Mouse (Mus musculus) CD4-positive, CD25-positive, alpha-beta regulatory T cell, adult 2 months (primary cell): ENCODE results near the gene Zbed3.

Source experiments
- DNase-seq: peaks from one replicate; pipeline ENCODE4 v3.0.0-alpha.2; 2012; ENCODE audit warnings: low read depth, low spot score

The Zbed3 gene

DNA sequence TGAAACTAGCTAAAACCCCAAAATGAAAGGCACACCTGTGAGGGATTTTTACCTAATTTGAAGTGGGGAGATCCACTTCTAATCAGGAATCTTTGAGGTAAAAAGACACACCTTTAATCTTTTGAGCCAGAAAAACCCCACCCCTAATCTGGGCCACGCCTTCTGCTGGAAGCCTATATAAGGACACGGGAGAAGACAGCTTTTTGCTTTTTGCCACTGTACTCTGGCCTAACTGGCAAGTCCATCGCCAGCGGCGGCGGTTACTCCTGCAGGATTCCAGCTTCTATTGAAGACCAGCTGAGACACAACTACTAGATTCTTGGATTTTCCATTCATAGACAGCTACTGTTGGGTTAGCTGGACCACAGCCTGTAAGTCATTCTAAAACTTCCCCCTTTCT lies at the start of gene Zbed3:
Gene Zbed3, plus strand, starts transcription at position 213 of the 400 bp plus-strand sequence.
- DNase-seq: no peak

- DNase-seq: no peak
Measured at GRCm38 (mm10) chr13:95278426-95279025, 44.9 kb upstream of the Zbed3 start.

GRCm38 (mm10) chr13:95281740-95282673 lies 41.4 kb upstream of the Zbed3 start:
- DNase-seq: no peak

DNA sequence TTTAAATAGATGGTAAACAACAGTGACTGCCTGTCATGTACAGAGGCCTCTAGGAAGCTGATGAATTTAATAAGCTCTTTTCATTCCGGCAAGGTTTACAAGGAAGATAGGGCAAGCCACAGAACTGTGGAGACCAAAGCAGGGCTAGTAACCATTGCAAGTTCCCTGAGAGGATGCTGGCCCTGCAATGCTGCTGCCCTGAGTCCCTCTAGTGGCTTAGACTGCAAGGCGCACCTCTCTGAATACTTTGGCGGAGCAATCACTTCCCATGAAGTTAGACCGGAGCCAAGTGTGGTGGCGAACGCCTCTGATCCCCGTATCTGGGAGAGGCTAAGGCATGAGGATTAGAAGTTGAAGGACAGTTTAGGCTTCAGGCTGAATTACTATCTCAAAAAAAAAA lies 36.4 kb upstream of the Zbed3 start:
- DNase-seq: peak; percentile 56

GRCm38 (mm10) chr13:95288027-95288426 lies 35.4 kb upstream of the Zbed3 start:
- DNase-seq: no peak

GRCm38 (mm10) chr13:95291983-95292382 lies 31.4 kb upstream of the Zbed3 start:
- no peak for DNase-seq

- no peak for DNase-seq
Measured at GRCm38 (mm10) chr13:95299956-95300355, 23.5 kb upstream of the Zbed3 start.

DNA sequence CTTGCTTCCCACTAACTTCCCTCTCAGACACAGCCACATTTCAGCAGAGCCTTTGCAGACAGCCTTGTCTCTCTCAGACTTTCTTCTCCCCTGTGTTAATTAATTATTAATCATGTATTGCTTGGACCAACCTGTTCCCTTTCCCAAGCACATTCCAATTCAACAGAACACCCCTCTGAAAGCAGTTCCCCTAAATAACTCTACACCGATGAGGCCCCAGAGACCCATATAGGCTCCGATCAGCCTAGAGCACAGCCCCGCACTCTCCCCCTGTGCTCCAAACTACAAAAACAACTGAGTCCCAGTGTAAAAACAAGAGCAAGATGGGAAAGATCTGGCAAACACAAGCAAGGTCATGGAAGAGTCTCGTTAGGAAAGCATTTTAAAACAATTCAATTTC lies 16.8 kb upstream of the Zbed3 start:
- DNase-seq: no peak

GRCm38 (mm10) chr13:95307100-95307655 lies 16.2 kb upstream of the Zbed3 start:
- DNase-seq: no peak

DNA sequence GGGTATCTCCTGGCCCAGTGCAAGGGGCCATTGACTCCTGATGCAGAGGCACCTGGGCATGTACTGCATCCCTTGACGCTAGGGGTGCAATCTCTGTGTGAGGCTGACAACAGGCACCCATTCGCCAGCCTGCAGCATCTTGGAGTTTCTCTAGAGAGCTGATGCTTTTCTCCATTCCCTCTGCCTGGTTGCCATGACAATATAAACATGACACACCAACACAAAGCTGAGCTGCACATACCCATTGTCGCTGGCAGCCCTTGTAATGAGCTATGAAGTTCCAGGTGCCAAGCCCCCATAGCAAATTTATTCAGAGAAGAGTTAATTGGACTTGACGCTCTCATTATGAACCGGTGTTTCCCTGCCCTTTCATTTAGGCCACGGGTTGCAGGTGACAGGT lies 11.4 kb upstream of the Zbed3 start:
- no peak for DNase-seq

- DNase-seq: no peak
Measured at GRCm38 (mm10) chr13:95319153-95319552, 4.3 kb upstream of the Zbed3 start.

DNA sequence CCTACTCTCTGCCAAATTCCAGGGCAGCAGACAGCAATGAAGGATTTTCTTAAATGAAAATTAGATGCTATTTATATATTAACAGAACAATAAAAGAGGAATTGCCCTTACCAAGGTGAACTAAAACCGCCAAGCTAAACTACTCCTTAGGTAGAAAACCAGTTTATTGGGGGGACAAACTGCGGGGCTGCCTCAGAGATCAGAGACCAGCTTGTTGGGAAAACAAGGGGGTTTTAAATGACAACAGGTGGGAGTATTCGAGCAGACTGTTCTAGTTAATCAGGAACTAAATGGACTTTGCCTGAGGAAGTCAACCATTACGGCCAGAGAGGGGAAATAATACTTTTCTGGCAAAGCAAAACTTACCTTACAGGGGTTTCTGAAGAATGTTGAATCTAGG lies 3.0 kb upstream of the Zbed3 start:
- no peak for DNase-seq

- DNase-seq: peak; percentile 74
Measured at GRCm38 (mm10) chr13:95323950-95324625, 676 bp downstream of the Zbed3 start.

- DNase-seq: peak; percentile 34
Measured at GRCm38 (mm10) chr13:95324626-95325079, 1.2 kb downstream of the Zbed3 start.

- peak; percentile 51 for DNase-seq
Measured at GRCm38 (mm10) chr13:95325080-95325906, 1.9 kb downstream of the Zbed3 start.

- no peak for DNase-seq
Measured at GRCm38 (mm10) chr13:95325907-95326550, 2.6 kb downstream of the Zbed3 start.

DNA sequence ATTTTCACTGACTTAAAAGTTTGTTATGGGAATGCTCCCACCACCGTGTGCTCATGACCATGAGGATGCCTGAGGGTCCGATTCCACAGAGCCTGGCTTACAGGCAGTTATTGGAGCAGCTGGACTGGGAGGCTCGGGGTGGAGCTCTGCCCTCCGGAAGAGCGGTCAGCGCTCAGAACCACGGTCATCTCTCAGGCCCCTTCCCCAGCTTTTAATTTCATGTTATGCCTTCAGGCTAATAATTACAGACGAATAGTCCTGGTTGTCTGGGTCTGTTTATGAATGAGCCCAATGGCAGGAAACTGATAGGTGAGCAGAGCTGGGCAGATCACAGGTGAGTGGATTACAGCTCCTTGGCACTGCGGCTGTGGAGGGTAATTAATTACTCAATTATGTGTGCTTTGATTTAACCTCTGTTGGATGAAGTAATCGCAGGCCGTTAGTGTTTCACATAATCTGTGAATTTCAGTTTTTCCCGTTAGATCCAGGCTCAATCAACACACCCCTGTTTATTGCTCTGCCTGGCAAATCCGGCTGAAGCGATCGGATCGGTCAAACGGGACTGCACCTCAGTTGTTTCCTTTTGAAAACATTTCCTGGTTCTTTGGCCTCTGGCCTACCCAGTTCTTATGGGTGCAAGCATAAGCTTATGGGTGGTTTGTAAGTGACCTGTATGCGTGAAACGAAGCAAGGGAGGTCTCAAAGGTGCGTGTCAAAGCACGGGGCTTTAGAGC lies 3.4 kb downstream of the Zbed3 start:
- no peak for DNase-seq

GRCm38 (mm10) chr13:95327345-95327741 lies 3.9 kb downstream of the Zbed3 start:
- no peak for DNase-seq

DNA sequence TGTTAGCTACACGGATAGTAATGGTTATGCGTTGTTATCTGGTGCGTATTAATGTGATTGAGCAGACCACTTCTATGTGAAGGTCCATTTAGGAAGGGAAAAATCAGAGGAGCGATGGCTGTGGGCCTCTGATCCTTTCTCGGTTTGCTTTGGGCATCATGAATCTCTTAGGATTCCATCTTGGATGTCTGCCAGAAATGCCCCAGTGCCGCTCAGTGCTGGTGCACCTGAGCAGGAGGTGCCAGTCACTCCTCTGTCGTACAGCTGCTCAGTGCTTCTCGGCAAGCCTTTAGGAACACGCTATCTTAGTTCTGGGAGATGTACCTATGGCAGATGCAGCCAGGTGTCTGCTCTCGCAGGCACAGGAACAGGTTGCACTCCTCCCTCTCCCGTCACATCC lies 5.4 kb downstream of the Zbed3 start:
- no peak for DNase-seq

DNA sequence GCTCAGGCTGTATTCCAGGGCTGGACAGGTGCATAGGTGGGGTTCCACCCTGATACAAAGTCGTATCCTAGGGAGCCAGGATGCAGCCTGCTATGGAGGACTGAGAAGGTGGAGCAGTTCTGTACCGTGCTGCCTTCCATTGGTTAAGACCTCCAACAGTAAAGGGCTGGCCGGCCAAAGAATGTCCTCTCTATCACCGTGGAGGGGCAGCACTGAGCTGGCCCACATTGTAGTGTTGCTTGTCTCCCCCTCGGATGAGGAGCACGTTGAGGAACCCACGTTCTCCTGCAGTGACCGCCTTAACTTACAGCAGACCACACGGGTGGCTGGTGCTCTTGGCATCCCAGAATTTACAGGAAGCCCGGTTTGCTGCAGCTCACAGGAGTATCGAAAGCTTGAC lies 7.1 kb downstream of the Zbed3 start:
- DNase-seq: no peak
